Mouse (Mus musculus) heart, adult 11 months (tissue): ENCODE measurements around the gene Aldh4a1.

Source experiments
- DNase-seq: peaks from one replicate; pipeline ENCODE4 v3.0.0; 2022

The Aldh4a1 gene

GRCm38 (mm10) chr4:139684639-139685017 lies 62.0 kb downstream of the Aldh4a1 start:
- no peak for DNase-seq

GRCm38 (mm10) chr4:139688058-139688457 lies 65.4 kb downstream of the Aldh4a1 start:
- DNase-seq = no peak

GRCm38 (mm10) chr4:139689627-139690269 lies 67.1 kb downstream of the Aldh4a1 start:
- DNase-seq = no peak

- no peak for DNase-seq
Measured at GRCm38 (mm10) chr4:139693315-139693714, 70.6 kb downstream of the Aldh4a1 start.

- DNase-seq = no peak
Measured at GRCm38 (mm10) chr4:139697755-139698154, 75.1 kb downstream of the Aldh4a1 start.

GRCm38 (mm10) chr4:139698602-139699001 lies 75.9 kb downstream of the Aldh4a1 start:
- DNase-seq = no peak
